Mouse (Mus musculus): Measurements from ENCODE around the gene Mgea5.

Mgea5 gene

GRCm38 (mm10) chr19:45796061-45796556, 12.5 kb upstream of the Mgea5 start:
- DNase-seq (ENCODE audit: low read depth, low spot score), result no peak

- DNase-seq (ENCODE audit: low read depth, low spot score), result no peak
These were observed 11.8 kb upstream of the Mgea5 start for GRCm38 (mm10) chr19:45795406-45795944.

- DNase-seq (ENCODE audit: low read depth, low spot score), result no peak
These were observed 11.1 kb upstream of the Mgea5 start for GRCm38 (mm10) chr19:45794718-45795117.

GRCm38 (mm10) chr19:45792404-45792803, 8.8 kb upstream of the Mgea5 start:
- DNase-seq (ENCODE audit: low read depth, low spot score), result no peak

GRCm38 (mm10) chr19:45789888-45790874, 6.5 kb upstream of the Mgea5 start:
- peak; percentile 82 for DNase-seq (ENCODE audit: low read depth, low spot score)

GRCm38 (mm10) chr19:45789365-45789764, 5.7 kb upstream of the Mgea5 start:
- DNase-seq (ENCODE audit: low read depth, low spot score), result no peak

GRCm38 (mm10) chr19:45788337-45788736, 4.7 kb upstream of the Mgea5 start:
- no peak for DNase-seq (ENCODE audit: low read depth, low spot score)

GRCm38 (mm10) chr19:45787450-45787849, 3.8 kb upstream of the Mgea5 start:
- no peak for DNase-seq (ENCODE audit: low read depth, low spot score)

GRCm38 (mm10) chr19:45785470-45785869, 1.8 kb upstream of the Mgea5 start:
- no peak for DNase-seq (ENCODE audit: low read depth, low spot score)

GRCm38 (mm10) chr19:45783933-45784576, 418 bp upstream of the Mgea5 start:
- no peak for DNase-seq (ENCODE audit: low read depth, low spot score)

- DNase-seq (ENCODE audit: low read depth, low spot score), result peak; percentile 85
These were observed 1.2 kb downstream of the Mgea5 start for GRCm38 (mm10) chr19:45782315-45783001.

- DNase-seq (ENCODE audit: low read depth, low spot score), result peak; percentile 22
These were observed 2.0 kb downstream of the Mgea5 start for GRCm38 (mm10) chr19:45781676-45782075.

- peak; percentile 71 for DNase-seq (ENCODE audit: low read depth, low spot score)
These were observed 3.2 kb downstream of the Mgea5 start for GRCm38 (mm10) chr19:45780350-45780915.

GRCm38 (mm10) chr19:45775486-45775885, 8.2 kb downstream of the Mgea5 start:
- DNase-seq (ENCODE audit: low read depth, low spot score), result no peak

- DNase-seq (ENCODE audit: low read depth, low spot score), result no peak
These were observed 12.1 kb downstream of the Mgea5 start for GRCm38 (mm10) chr19:45771501-45771900.

- no peak for DNase-seq (ENCODE audit: low read depth, low spot score)
These were observed 22.8 kb downstream of the Mgea5 start for GRCm38 (mm10) chr19:45760810-45761209.

GRCm38 (mm10) chr19:45758671-45759070, 25.0 kb downstream of the Mgea5 start:
- no peak for DNase-seq (ENCODE audit: low read depth, low spot score)

- no peak for DNase-seq (ENCODE audit: low read depth, low spot score)
These were observed 30.1 kb downstream of the Mgea5 start for GRCm38 (mm10) chr19:45753551-45753950.

GRCm38 (mm10) chr19:45751881-45752280, 31.8 kb downstream of the Mgea5 start:
- no peak for DNase-seq (ENCODE audit: low read depth, low spot score)

- peak; percentile 93 for DNase-seq (ENCODE audit: low read depth, low spot score)
These were observed 34.2 kb downstream of the Mgea5 start, which contains the start of gene Npm3 for GRCm38 (mm10) chr19:45749243-45750043. Gene Npm3 (minus strand): TSS chr19:45749591.

Data from A20 (cell line).